Mouse (Mus musculus): ENCODE data around the gene Rev1. TPM values are rescaled to one million over a fixed set of nuclear protein-coding genes. Genes with fewer than 3 reads are reported as not detected.

The Rev1 gene
- polyA plus RNA-seq, 1 experiment from 2014 or later: 10.1 TPM

- H3K9ac ChIP-seq (ENCODE audit: low read depth, low read length): no peak overlapping the region
- H3K4me3 ChIP-seq (ENCODE audit: low read depth, low read length): no peak overlapping the region
- H3K27ac ChIP-seq (ENCODE audit: low read depth, low read length): no peak overlapping the region
- peaks cover 72% of the 10 kb centered on the region for H3K36me3 ChIP-seq (ENCODE audit: control insufficient read depth, insufficient read depth)
- H3K4me2 ChIP-seq (replicated peaks; ENCODE audit: low read depth): no peak overlapping the region
- no peaks in the 10 kb centered on the region for H3K9me3 ChIP-seq (ENCODE audit: control insufficient read depth)
- WGBS: 65% methylated on average over 5 of the region's 5 CpGs
- ATAC-seq: peak; percentile 66
- no peaks in the 10 kb centered on the region for H3K4me1 ChIP-seq (replicated peaks; ENCODE audit: control insufficient read depth, insufficient read depth, low read length)
- no peaks in the 10 kb centered on the region for H3K27me3 ChIP-seq (replicated peaks; ENCODE audit: control insufficient read depth, insufficient read depth, low read length)
- no peak for TF ChIP-seq CTCF (IDR thresholded peaks at IDR 0.05; ENCODE audit: low read depth)
Measured at GRCm38 (mm10) chr1:38055176-38055575, 74.4 kb downstream of the Rev1 start.

DNA sequence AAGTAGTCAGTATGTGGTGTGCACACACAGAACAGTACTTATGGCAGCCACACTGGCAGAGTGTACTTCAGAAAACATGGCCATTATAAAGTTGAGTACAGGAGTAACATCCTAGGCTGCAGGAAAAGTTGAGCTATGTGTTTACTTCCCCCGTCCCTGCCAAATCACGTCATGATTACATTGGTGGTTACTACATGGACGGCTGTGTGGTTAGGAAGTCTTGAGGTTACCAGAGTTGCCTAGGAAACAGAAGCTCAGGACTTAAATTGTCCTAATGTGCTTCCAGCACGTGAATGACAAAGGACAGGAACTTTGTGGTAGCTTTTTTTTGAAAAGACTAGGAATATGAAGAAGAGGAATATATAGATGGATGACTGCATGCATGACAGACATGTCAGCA lies 80.0 kb downstream of the Rev1 start:
- TF ChIP-seq CTCF (IDR thresholded peaks at IDR 0.05; ENCODE audit: low read depth): no peak

DNA sequence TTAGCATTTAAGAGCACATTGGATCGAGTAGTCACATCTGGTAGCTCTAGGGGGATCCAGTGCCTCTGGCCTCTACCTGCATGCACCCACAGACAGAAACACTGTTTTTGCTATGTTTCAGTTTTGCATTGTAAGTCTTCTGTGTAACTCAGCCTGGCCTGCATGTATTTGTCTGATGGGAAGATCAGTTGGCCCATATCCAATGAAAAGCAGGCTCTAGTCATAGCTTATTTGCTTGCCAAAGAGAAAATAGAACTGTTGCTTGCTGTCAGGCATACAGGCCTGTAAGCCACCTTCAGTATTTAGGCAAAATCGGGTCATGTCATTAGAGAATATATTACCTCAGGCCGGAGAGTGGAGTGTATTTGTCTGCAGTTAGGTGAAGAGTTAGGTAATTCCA lies 81.5 kb downstream of the Rev1 start:
- Histone ChIP-seq H3K36me3 (ENCODE audit: control insufficient read depth, insufficient read depth) (peaks cover 62% of the 10 kb centered on the region), H3K9ac (ENCODE audit: low read depth, low read length) (no peak overlapping the region), H3K4me3 (ENCODE audit: low read depth, low read length) (no peak overlapping the region), H3K27me3 (replicated peaks; ENCODE audit: control insufficient read depth, insufficient read depth, low read length) (no peaks in the 10 kb centered on the region), H3K27ac (ENCODE audit: low read depth, low read length) (no peak overlapping the region), H3K9me3 (ENCODE audit: control insufficient read depth) (no peaks in the 10 kb centered on the region), H3K4me1 (replicated peaks; ENCODE audit: control insufficient read depth, insufficient read depth, low read length) (no peaks in the 10 kb centered on the region), H3K4me2 (replicated peaks; ENCODE audit: low read depth) (no peak overlapping the region)
- ATAC-seq: no peak
- WGBS: 93% methylated on average over 3 of the region's 3 CpGs
- no peak for TF ChIP-seq CTCF (IDR thresholded peaks at IDR 0.05; ENCODE audit: low read depth)

More for the DNA sequence above, 80.0 kb downstream of the Rev1 start:
- Histone ChIP-seq H3K4me3 (ENCODE audit: low read depth, low read length) (no peak overlapping the region), H3K9ac (ENCODE audit: low read depth, low read length) (no peak overlapping the region), H3K27ac (ENCODE audit: low read depth, low read length) (no peak overlapping the region), H3K36me3 (ENCODE audit: control insufficient read depth, insufficient read depth) (peaks cover 76% of the 10 kb centered on the region), H3K4me2 (replicated peaks; ENCODE audit: low read depth) (no peak overlapping the region), H3K27me3 (replicated peaks; ENCODE audit: control insufficient read depth, insufficient read depth, low read length) (no peaks in the 10 kb centered on the region), H3K9me3 (ENCODE audit: control insufficient read depth) (no peaks in the 10 kb centered on the region), H3K4me1 (replicated peaks; ENCODE audit: control insufficient read depth, insufficient read depth, low read length) (no peaks in the 10 kb centered on the region)
- 55% methylated on average over 4 of the region's 4 CpGs for WGBS
- ATAC-seq: no peak

DNA sequence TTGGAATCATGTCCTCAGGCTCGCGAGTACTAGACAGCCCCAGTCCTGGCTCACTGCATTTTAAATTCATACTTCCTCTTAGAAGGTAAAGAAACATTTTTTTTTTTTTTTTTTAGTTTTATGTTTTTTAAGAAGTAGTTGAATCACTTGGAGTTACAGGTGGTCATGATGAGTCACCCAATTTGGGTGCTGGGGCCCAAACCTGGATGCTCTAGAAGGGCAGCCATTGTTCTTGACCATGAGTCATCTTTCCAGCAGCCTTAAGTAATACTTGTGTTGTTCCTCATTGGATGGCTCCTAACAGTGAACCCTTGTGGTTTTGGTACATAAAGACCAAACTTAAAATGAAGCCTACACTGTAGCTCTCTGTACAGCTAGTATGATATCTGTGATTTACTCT lies 90.7 kb downstream of the Rev1 start:
- Histone ChIP-seq H3K27me3 (replicated peaks; ENCODE audit: control insufficient read depth, insufficient read depth, low read length) (no peaks in the 10 kb centered on the region), H3K36me3 (ENCODE audit: control insufficient read depth, insufficient read depth) (peaks cover 77% of the 10 kb centered on the region), H3K4me2 (replicated peaks; ENCODE audit: low read depth) (no peak overlapping the region), H3K4me1 (replicated peaks; ENCODE audit: control insufficient read depth, insufficient read depth, low read length) (no peaks in the 10 kb centered on the region), H3K9me3 (ENCODE audit: control insufficient read depth) (no peaks in the 10 kb centered on the region), H3K4me3 (ENCODE audit: low read depth, low read length) (no peak overlapping the region), H3K27ac (ENCODE audit: low read depth, low read length) (no peak overlapping the region), H3K9ac (ENCODE audit: low read depth, low read length) (no peak overlapping the region)
- ATAC-seq: no peak
- 93% methylated on average over 2 of the region's 2 CpGs for WGBS
- no peak for TF ChIP-seq CTCF (IDR thresholded peaks at IDR 0.05; ENCODE audit: low read depth)

GRCm38 (mm10) chr1:38037375-38037774 lies 92.2 kb downstream of the Rev1 start:
- ATAC-seq: no peak
- TF ChIP-seq CTCF (IDR thresholded peaks at IDR 0.05; ENCODE audit: low read depth): no peak
- peaks cover 86% of the 10 kb centered on the region for H3K36me3 ChIP-seq (ENCODE audit: control insufficient read depth, insufficient read depth)
- no peak overlapping the region for H3K9ac ChIP-seq (ENCODE audit: low read depth, low read length)
- no peak overlapping the region for H3K4me3 ChIP-seq (ENCODE audit: low read depth, low read length)
- H3K9me3 ChIP-seq (ENCODE audit: control insufficient read depth): no peaks in the 10 kb centered on the region
- no peaks in the 10 kb centered on the region for H3K27me3 ChIP-seq (replicated peaks; ENCODE audit: control insufficient read depth, insufficient read depth, low read length)
- H3K4me1 ChIP-seq (replicated peaks; ENCODE audit: control insufficient read depth, insufficient read depth, low read length): no peaks in the 10 kb centered on the region
- no peak overlapping the region for H3K4me2 ChIP-seq (replicated peaks; ENCODE audit: low read depth)
- 92% methylated on average over 5 of the region's 5 CpGs for WGBS
- no peak overlapping the region for H3K27ac ChIP-seq (ENCODE audit: low read depth, low read length)

DNA sequence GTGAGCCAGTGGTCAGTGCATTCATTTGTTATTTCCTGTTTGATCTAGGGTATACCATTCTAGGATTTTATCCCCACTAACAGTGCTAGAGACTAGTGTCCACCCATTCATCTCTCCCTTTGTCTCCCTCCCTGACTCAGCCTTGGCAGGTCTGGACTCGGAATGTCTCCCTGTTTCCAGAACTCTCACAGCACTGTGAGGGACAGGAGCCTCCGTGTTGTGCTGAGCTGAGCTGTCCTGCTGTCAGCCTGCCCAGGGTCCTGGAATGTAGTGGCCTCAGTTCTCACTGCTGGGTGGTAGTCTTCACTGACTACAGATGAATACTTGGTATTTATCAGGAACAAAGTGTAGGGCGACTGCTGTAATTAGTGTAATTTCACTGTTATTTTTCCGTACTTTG lies 94.1 kb downstream of the Rev1 start:
- Histone ChIP-seq H3K4me3 (ENCODE audit: low read depth, low read length) (no peak overlapping the region), H3K9ac (ENCODE audit: low read depth, low read length) (no peak overlapping the region), H3K36me3 (ENCODE audit: control insufficient read depth, insufficient read depth) (peaks cover 82% of the 10 kb centered on the region), H3K27me3 (replicated peaks; ENCODE audit: control insufficient read depth, insufficient read depth, low read length) (no peaks in the 10 kb centered on the region), H3K4me2 (replicated peaks; ENCODE audit: low read depth) (no peak overlapping the region), H3K9me3 (ENCODE audit: control insufficient read depth) (no peaks in the 10 kb centered on the region), H3K27ac (ENCODE audit: low read depth, low read length) (no peak overlapping the region), H3K4me1 (replicated peaks; ENCODE audit: control insufficient read depth, insufficient read depth, low read length) (no peaks in the 10 kb centered on the region)
- ATAC-seq: no peak
- 89% methylated on average over 4 of the region's 4 CpGs for WGBS
- no peak for TF ChIP-seq CTCF (IDR thresholded peaks at IDR 0.05; ENCODE audit: low read depth)

GRCm38 (mm10) chr1:38031391-38031790 lies 98.2 kb downstream of the Rev1 start:
- no peak overlapping the region for H3K9ac ChIP-seq (ENCODE audit: low read depth, low read length)
- H3K4me3 ChIP-seq (ENCODE audit: low read depth, low read length): no peak overlapping the region
- H3K36me3 ChIP-seq (ENCODE audit: control insufficient read depth, insufficient read depth): peaks cover 48% of the 10 kb centered on the region
- H3K27ac ChIP-seq (ENCODE audit: low read depth, low read length): no peak overlapping the region
- no peaks in the 10 kb centered on the region for H3K4me1 ChIP-seq (replicated peaks; ENCODE audit: control insufficient read depth, insufficient read depth, low read length)
- no peak for TF ChIP-seq CTCF (IDR thresholded peaks at IDR 0.05; ENCODE audit: low read depth)
- WGBS: 73% methylated on average over 5 of the region's 5 CpGs
- H3K4me2 ChIP-seq (replicated peaks; ENCODE audit: low read depth): no peak overlapping the region
- H3K9me3 ChIP-seq (ENCODE audit: control insufficient read depth): no peaks in the 10 kb centered on the region
- no peaks in the 10 kb centered on the region for H3K27me3 ChIP-seq (replicated peaks; ENCODE audit: control insufficient read depth, insufficient read depth, low read length)
- no peak for ATAC-seq

Data from intestine, postnatal 0 days (tissue).